Mouse (Mus musculus): Measurements from ENCODE around the gene 4921507P07Rik.
"Not testable (repeated sequence)": the region's sequence is repeated elsewhere in the genome, so short reads cannot be mapped to it uniquely, and the experiment has no call there.

Gene 4921507P07Rik

GRCm38 (mm10) chr6:50596301-50597211, at the start of gene 4921507P07Rik:
4921507P07Rik (minus strand) TSS chr6:50596632.
- peak; percentile 82 for DNase-seq (ENCODE audit: low spot score in 2 of 2)

GRCm38 (mm10) chr6:50644701-50645100, 48.3 kb upstream of the 4921507P07Rik start:
- no peak for DNase-seq (ENCODE audit: low spot score in 2 of 2)

- DNase-seq (ENCODE audit: low spot score in 2 of 2), result no peak
These were observed 45.5 kb upstream of the 4921507P07Rik start for GRCm38 (mm10) chr6:50641898-50642297.

GRCm38 (mm10) chr6:50640377-50640776, 43.9 kb upstream of the 4921507P07Rik start:
- DNase-seq (ENCODE audit: low spot score in 2 of 2), result no peak

- DNase-seq (ENCODE audit: low spot score in 2 of 2), result no peak
These were observed 43.2 kb upstream of the 4921507P07Rik start for GRCm38 (mm10) chr6:50639656-50640055.

- DNase-seq (ENCODE audit: low spot score in 2 of 2), result not testable (repeated sequence)
These were observed 29.7 kb upstream of the 4921507P07Rik start for GRCm38 (mm10) chr6:50626170-50626569.

GRCm38 (mm10) chr6:50618273-50618672, 21.8 kb upstream of the 4921507P07Rik start:
- DNase-seq (ENCODE audit: low spot score in 2 of 2), result not testable (repeated sequence)

GRCm38 (mm10) chr6:50601620-50602019, 5.2 kb upstream of the 4921507P07Rik start:
- no peak for DNase-seq (ENCODE audit: low spot score in 2 of 2)

GRCm38 (mm10) chr6:50598560-50598959, 2.1 kb upstream of the 4921507P07Rik start:
- peak in 1 of 2 experiments; percentile 6 for DNase-seq (ENCODE audit: low spot score in 2 of 2)

- DNase-seq (ENCODE audit: low spot score in 2 of 2), result no peak
These were observed 2.1 kb downstream of the 4921507P07Rik start for GRCm38 (mm10) chr6:50594372-50594771.

- no peak for DNase-seq (ENCODE audit: low spot score in 2 of 2)
These were observed 3.0 kb downstream of the 4921507P07Rik start for GRCm38 (mm10) chr6:50593334-50593845.

- DNase-seq (ENCODE audit: low spot score in 2 of 2), result no peak
These were observed 6.2 kb downstream of the 4921507P07Rik start for GRCm38 (mm10) chr6:50590234-50590633.

- peak in 1 of 2 experiments; percentile 9 for DNase-seq (ENCODE audit: low spot score in 2 of 2)
These were observed 8.2 kb downstream of the 4921507P07Rik start for GRCm38 (mm10) chr6:50588251-50588650.

- no peak for DNase-seq (ENCODE audit: low spot score in 2 of 2)
These were observed 9.0 kb downstream of the 4921507P07Rik start for GRCm38 (mm10) chr6:50587412-50587811.

GRCm38 (mm10) chr6:50586316-50586715, 10.1 kb downstream of the 4921507P07Rik start:
- DNase-seq (ENCODE audit: low spot score in 2 of 2), result no peak

- no peak for DNase-seq (ENCODE audit: low spot score in 2 of 2)
These were observed 10.7 kb downstream of the 4921507P07Rik start for GRCm38 (mm10) chr6:50585733-50586132.

GRCm38 (mm10) chr6:50571661-50572060, 24.8 kb downstream of the 4921507P07Rik start:
- no peak for DNase-seq (ENCODE audit: low spot score in 2 of 2)

GRCm38 (mm10) chr6:50566997-50567255, 29.5 kb downstream of the 4921507P07Rik start:
- no peak for DNase-seq (ENCODE audit: low spot score in 2 of 2)

GRCm38 (mm10) chr6:50566141-50566996, 30.1 kb downstream of the 4921507P07Rik start, which contains the start of gene Cycs:
Cycs (minus strand) TSS chr6:50566538.
- peak; percentile 99 for DNase-seq (ENCODE audit: low spot score in 2 of 2)

- no peak for DNase-seq (ENCODE audit: low spot score in 2 of 2)
These were observed 32.8 kb downstream of the 4921507P07Rik start for GRCm38 (mm10) chr6:50563651-50564050.

GRCm38 (mm10) chr6:50562421-50562820, 34.0 kb downstream of the 4921507P07Rik start:
- DNase-seq (ENCODE audit: low spot score in 2 of 2), result peak in 1 of 2 experiments; percentile 40

GRCm38 (mm10) chr6:50560776-50561175, 35.7 kb downstream of the 4921507P07Rik start:
- DNase-seq (ENCODE audit: low spot score in 2 of 2), result no peak
